Mouse (Mus musculus): Measurements from ENCODE around the gene Tecpr1. TPM values are rescaled to one million over a fixed set of nuclear protein-coding genes. Genes with fewer than 3 reads are reported as not detected.

Gene Tecpr1
- total and polyA plus RNA-seq, 3 experiments = 2.8 to 6.2 (median 6.0) TPM

DNA sequence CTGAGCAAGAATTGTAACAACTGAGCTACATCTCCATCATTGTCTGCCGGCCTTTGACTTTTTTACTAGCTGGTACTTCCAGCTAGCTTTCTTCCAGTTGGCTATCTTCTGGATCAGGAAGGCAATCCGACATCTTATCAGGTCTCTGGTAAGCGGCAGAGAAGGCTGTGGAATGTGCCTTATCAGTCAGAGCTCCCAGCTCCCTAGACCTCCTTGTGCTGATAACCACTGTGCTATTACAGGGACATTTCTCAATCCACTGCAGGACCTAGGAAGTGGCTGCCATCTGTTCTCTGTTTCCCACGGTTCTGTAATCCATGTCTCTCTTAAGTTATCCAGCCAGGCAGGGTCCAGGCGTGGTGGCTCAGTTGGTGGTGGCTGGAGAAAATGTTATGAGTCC is 48.4 kb upstream of the Tecpr1 start:
- no peaks in the 10 kb centered on the region for H3K79me2 ChIP-seq (replicated peaks; ENCODE audit: control insufficient read depth, extremely low read depth, insufficient read depth, poor library complexity, severe bottlenecking)
- no peak overlapping the region for H3K27ac ChIP-seq (ENCODE audit: insufficient read depth, low read depth)
- in situ Hi-C loops (cut with MboI; ENCODE audit: low pct_ligation_motif_present, low pct_unique_long_range_greater_than_20kb, low sequenced_read_pairs) = no loop called here
- H3K9ac ChIP-seq (ENCODE audit: insufficient read depth, low read depth) = no peak overlapping the region
- no peak overlapping the region for H3K4me3 ChIP-seq (replicated peaks in 1 of 3; ENCODE audit: low read depth in 2 of 3, low read length in 2 of 3, poor library complexity in 1 of 3)
- H3K4me2 ChIP-seq (ENCODE audit: insufficient read depth, low read depth, poor library complexity, severe bottlenecking) = no peak overlapping the region
- H3K4me1 ChIP-seq (ENCODE audit: control insufficient read depth in 1 of 2, insufficient read depth in 2 of 2) = peaks cover 0 to 35% of the 10 kb centered on the region in 2 experiments; a peak in 3 of 4 replicates
- dilution Hi-C loops (cut with MboI; ENCODE audit: extremely low pct_ligation_motif_present, extremely low pct_unique_long_range_greater_than_20kb, low sequenced_read_pairs) = no loop called here
- H3K9me3 ChIP-seq (replicated peaks; ENCODE audit: low read length) = no peaks in the 10 kb centered on the region
- TF ChIP-seq PAX5 (IDR thresholded peaks at IDR 0.05; ENCODE audit: low read length) = no peak
- no peak for TF ChIP-seq JUND (conservative IDR thresholded peaks at IDR 0.05; ENCODE audit: low read depth, low read length)
- no peak for TF ChIP-seq ZNF384 (IDR thresholded peaks at IDR 0.05; ENCODE audit: low read depth, low read length)
- H3K27me3 ChIP-seq (replicated peaks) = no peaks in the 10 kb centered on the region
- peaks cover 0 to 32% of the 10 kb centered on the region in 2 experiments for H3K36me3 ChIP-seq (replicated peaks in 1 of 2; ENCODE audit: control insufficient read depth in 1 of 2, insufficient read depth in 1 of 2, low read length in 1 of 2)
- no peak for DNase-seq (ENCODE audit: extremely low read depth)

DNA sequence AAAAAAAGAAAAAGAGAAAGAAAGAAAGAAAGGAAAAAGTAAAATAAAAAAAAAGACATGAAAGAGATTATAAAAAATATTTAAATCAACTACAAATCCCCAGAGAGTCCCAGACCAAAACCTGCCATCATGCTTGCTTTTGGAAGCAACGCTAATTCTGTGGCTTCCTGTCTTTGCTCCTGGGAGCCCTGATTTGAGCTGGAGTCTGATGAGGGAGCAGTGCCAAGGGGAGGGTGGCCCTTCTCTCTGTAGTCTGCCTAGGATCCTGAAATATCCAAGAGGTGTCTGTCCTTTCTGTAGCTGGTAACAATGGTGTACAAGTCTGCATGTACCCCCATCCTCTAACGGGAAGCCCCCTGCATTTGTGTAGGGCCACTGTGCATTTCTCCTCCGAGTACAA is 47.7 kb upstream of the Tecpr1 start:
- in situ Hi-C loops (cut with MboI; ENCODE audit: low pct_ligation_motif_present, low pct_unique_long_range_greater_than_20kb, low sequenced_read_pairs) = no loop called here

DNA sequence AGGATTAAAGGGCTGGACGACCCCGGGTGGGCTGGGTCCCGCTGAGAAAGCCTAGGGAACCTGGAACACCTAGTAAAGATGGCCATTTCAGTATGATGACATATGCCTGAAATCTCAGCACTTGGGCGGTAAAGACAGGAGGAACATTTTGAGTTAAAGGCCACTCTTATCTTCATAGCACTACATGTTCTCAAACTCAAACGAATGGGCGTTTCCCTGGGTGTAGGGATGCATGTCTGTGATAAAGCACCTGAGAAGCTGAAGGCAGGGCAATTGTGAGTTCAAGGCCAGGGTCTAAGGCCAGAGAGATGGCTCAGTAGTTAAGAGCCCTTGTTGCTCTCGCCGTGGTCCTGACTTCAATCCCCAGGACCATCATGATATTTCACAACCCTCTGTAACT is 47.0 kb upstream of the Tecpr1 start:
- Histone ChIP-seq H3K79me2 (replicated peaks; ENCODE audit: control insufficient read depth, extremely low read depth, insufficient read depth, poor library complexity, severe bottlenecking) (no peaks in the 10 kb centered on the region), H3K4me3 (replicated peaks in 1 of 3; ENCODE audit: low read depth in 2 of 3, low read length in 2 of 3, poor library complexity in 1 of 3) (no peak overlapping the region), H3K27me3 (replicated peaks) (no peaks in the 10 kb centered on the region), H3K36me3 (replicated peaks in 1 of 2; ENCODE audit: control insufficient read depth in 1 of 2, insufficient read depth in 1 of 2, low read length in 1 of 2) (peaks cover 0 to 43% of the 10 kb centered on the region in 2 experiments), H3K4me1 (ENCODE audit: control insufficient read depth in 1 of 2, insufficient read depth in 2 of 2) (peaks cover 0 to 25% of the 10 kb centered on the region in 2 experiments; a peak in 2 of 4 replicates), H3K27ac (ENCODE audit: insufficient read depth, low read depth) (no peak overlapping the region), H3K4me2 (ENCODE audit: insufficient read depth, low read depth, poor library complexity, severe bottlenecking) (no peak overlapping the region), H3K9ac (ENCODE audit: insufficient read depth, low read depth) (no peak overlapping the region), H3K9me3 (replicated peaks; ENCODE audit: low read length) (no peaks in the 10 kb centered on the region)
- dilution Hi-C loops (cut with MboI; ENCODE audit: extremely low pct_ligation_motif_present, extremely low pct_unique_long_range_greater_than_20kb, low sequenced_read_pairs) (no loop called here), in situ Hi-C loops (cut with MboI; ENCODE audit: low pct_ligation_motif_present, low pct_unique_long_range_greater_than_20kb, low sequenced_read_pairs) (no loop called here)
- TF ChIP-seq UBTF (IDR thresholded peaks at IDR 0.05; ENCODE audit: low read depth, low read length) (no peak), RCOR1 (conservative IDR thresholded peaks at IDR 0.05; ENCODE audit: low read depth, low read length) (no peak), JUN (IDR thresholded peaks at IDR 0.05; ENCODE audit: insufficient read depth, low read depth, low read length) (no peak), ZC3H11A (IDR thresholded peaks at IDR 0.05; ENCODE audit: low read depth, low read length) (no peak), NELFE (IDR thresholded peaks at IDR 0.05; ENCODE audit: low read depth, low read length) (no peak), SMC3 (IDR thresholded peaks at IDR 0.05; ENCODE audit: low read depth, low read length) (no peak), IRF4 (IDR thresholded peaks at IDR 0.05; ENCODE audit: low read depth, low read length) (no peak), ZNF384 (IDR thresholded peaks at IDR 0.05; ENCODE audit: low read depth, low read length) (no peak), CHD1 (IDR thresholded peaks at IDR 0.05; ENCODE audit: low read depth, low read length) (no peak), EP300 (IDR thresholded peaks at IDR 0.05; ENCODE audit: low read length) (no peak), ZMIZ1 (IDR thresholded peaks at IDR 0.05; ENCODE audit: low read depth, low read length) (no peak), ZKSCAN1 (IDR thresholded peaks at IDR 0.05; ENCODE audit: borderline replicate concordance, low read depth, low read length) (no peak), POLR2A (IDR thresholded peaks at IDR 0.05; ENCODE audit: low read depth, low read length) (no peak)
- no peak for DNase-seq (ENCODE audit: extremely low read depth)

More for the DNA sequence above, 47.7 kb upstream of the Tecpr1 start:
- TF ChIP-seq USF2 (conservative IDR thresholded peaks at IDR 0.05; ENCODE audit: low read depth, low read length) (no peak), PAX5 (IDR thresholded peaks at IDR 0.05; ENCODE audit: low read length) (no peak), RCOR1 (conservative IDR thresholded peaks at IDR 0.05; ENCODE audit: low read depth, low read length) (no peak), MXI1 (IDR thresholded peaks at IDR 0.05; ENCODE audit: low read depth, low read length) (no peak), CHD2 (IDR thresholded peaks at IDR 0.05; ENCODE audit: low read length) (no peak), E2F4 (IDR thresholded peaks at IDR 0.05; ENCODE audit: insufficient replicate concordance, low read depth, low read length) (no peak), USF1 (IDR thresholded peaks at IDR 0.05; ENCODE audit: low read depth, low read length) (no peak), GABPA (IDR thresholded peaks at IDR 0.05; ENCODE audit: insufficient replicate concordance, low read depth, low read length) (no peak), HCFC1 (IDR thresholded peaks at IDR 0.05; ENCODE audit: low read depth, low read length) (no peak), JUN (IDR thresholded peaks at IDR 0.05; ENCODE audit: insufficient read depth, low read depth, low read length) (no peak), CTCF (conservative IDR thresholded peaks at IDR 0.05 in 1 of 2, IDR thresholded peaks at IDR 0.05 in 1 of 2; ENCODE audit: low read depth in 2 of 2, low read length in 2 of 2) (no peak), SMC3 (IDR thresholded peaks at IDR 0.05; ENCODE audit: low read depth, low read length) (no peak), KAT2A (IDR thresholded peaks at IDR 0.05; ENCODE audit: insufficient replicate concordance, low read length) (no peak), RAD21 (IDR thresholded peaks at IDR 0.05; ENCODE audit: low read depth, low read length) (no peak), ELF1 (IDR thresholded peaks at IDR 0.05; ENCODE audit: low read depth, low read length) (no peak), POLR2AphosphoS2 (IDR thresholded peaks at IDR 0.05; ENCODE audit: low read depth, low read length) (no peak), POLR2A (IDR thresholded peaks at IDR 0.05; ENCODE audit: low read depth, low read length) (no peak), MYC (IDR thresholded peaks at IDR 0.05; ENCODE audit: low read depth, low read length) (no peak), ETS1 (conservative IDR thresholded peaks at IDR 0.05; ENCODE audit: low read depth, low read length) (no peak)
- no peak for DNase-seq (ENCODE audit: extremely low read depth)
- H3K4me2 ChIP-seq (ENCODE audit: insufficient read depth, low read depth, poor library complexity, severe bottlenecking) = no peak overlapping the region
- no peak overlapping the region for H3K27ac ChIP-seq (ENCODE audit: insufficient read depth, low read depth)
- peaks cover 0 to 38% of the 10 kb centered on the region in 2 experiments for H3K36me3 ChIP-seq (replicated peaks in 1 of 2; ENCODE audit: control insufficient read depth in 1 of 2, insufficient read depth in 1 of 2, low read length in 1 of 2)
- no peak overlapping the region for H3K4me3 ChIP-seq (replicated peaks in 1 of 3; ENCODE audit: low read depth in 2 of 3, low read length in 2 of 3, poor library complexity in 1 of 3)
- no peak overlapping the region for H3K9ac ChIP-seq (ENCODE audit: insufficient read depth, low read depth)
- H3K4me1 ChIP-seq (ENCODE audit: control insufficient read depth in 1 of 2, insufficient read depth in 2 of 2) = peaks cover 0 to 29% of the 10 kb centered on the region in 2 experiments; a peak in 2 of 4 replicates
- H3K27me3 ChIP-seq (replicated peaks) = no peaks in the 10 kb centered on the region
- no peaks in the 10 kb centered on the region for H3K79me2 ChIP-seq (replicated peaks; ENCODE audit: control insufficient read depth, extremely low read depth, insufficient read depth, poor library complexity, severe bottlenecking)
- H3K9me3 ChIP-seq (replicated peaks; ENCODE audit: low read length) = no peaks in the 10 kb centered on the region
- dilution Hi-C loops (cut with MboI; ENCODE audit: extremely low pct_ligation_motif_present, extremely low pct_unique_long_range_greater_than_20kb, low sequenced_read_pairs) = no loop called here
